Mouse (Mus musculus) embryonic fibroblast, embryonic 13.5 days (primary cell): ENCODE data around the gene Zfp334. TPM values are rescaled to one million over a fixed set of nuclear protein-coding genes. Genes with fewer than 3 reads are reported as not detected.
A peak's percentile ranks its signal among the peaks of the same experiment; 100 is the strongest.

Experiments
- H3K27ac ChIP-seq: 2 replicates; pipeline ENCODE4 v1.5.1; 2012; ENCODE audit warnings: low read length, control low read depth, inconsistent platforms; ENCODE audit not compliant: insufficient read depth
- H3K4me1 ChIP-seq: 2 replicates; pipeline ENCODE4 v1.6.1; 2011; ENCODE audit warnings: low read length; ENCODE audit not compliant: control insufficient read depth, insufficient read depth
- H3K4me3 ChIP-seq: 2 replicates; pipeline ENCODE4 v1.5.1; 2011; ENCODE audit warnings: mild to moderate bottlenecking, control low read depth, low read length; ENCODE audit not compliant: insufficient read depth
- CTCF ChIP-seq: IDR thresholded peaks from 2 replicates; pipeline ENCODE4 v1.5.1; 2011; ENCODE audit warnings: mild to moderate bottlenecking, control low read depth, low read length, moderate library complexity, borderline replicate concordance; ENCODE audit not compliant: insufficient read depth
- POLR2A ChIP-seq: IDR thresholded peaks from 2 replicates; pipeline ENCODE4 v1.6.1; 2011; ENCODE audit warnings: low read depth, mild to moderate bottlenecking, control low read depth, low read length, moderate library complexity
- polyA plus RNA-seq: library from polyadenylated mRNA; stranded (reverse); fragments of >200 nt; gene quantifications from 2 replicates; pipeline ENCODE4 v1.2.4, GENCODE M21; 2011; ENCODE audit warnings: low read depth; ENCODE audit not compliant: missing spikeins, insufficient read length

Zfp334 gene
- 10.7 and 12.2 TPM in 2 replicates for polyA plus RNA-seq

DNA sequence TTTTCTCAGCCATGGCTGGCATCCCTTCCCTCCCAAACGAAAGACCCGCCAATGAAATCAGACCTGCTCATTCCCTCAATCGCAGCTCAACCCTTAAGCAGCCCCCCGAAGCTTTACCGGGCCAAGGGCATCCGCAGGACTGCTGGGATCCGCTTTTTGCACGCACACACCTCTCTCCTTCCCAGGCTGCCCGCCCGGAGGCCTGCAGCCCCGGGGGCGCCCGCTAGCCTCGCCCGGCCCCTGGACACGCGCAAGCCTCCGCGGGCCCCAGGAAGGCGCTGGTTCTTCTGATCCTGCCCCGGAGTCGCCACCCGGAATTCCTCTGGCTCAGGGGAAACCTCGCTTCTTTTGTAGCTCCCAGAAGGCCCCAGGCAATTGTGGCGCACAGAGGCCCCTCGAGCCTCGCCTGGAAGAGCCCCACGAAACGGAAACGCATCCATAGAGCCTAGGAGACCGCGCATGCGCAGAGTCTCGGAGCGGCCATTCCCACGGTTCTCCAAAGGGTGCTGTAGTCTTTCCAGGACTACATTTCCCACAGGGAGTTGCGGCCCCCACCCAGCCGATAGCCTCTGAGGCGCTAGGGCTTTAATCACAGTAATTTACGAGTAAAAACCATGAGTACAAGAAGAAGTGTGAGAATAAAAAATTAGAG is at the start of gene Zfp334:
Zfp334 (minus strand) TSS at position 416 of the 652 bp plus-strand sequence.
- no peaks in the 10 kb centered on the region for H3K4me1 ChIP-seq
- H3K27ac ChIP-seq, result peak within 1 kb of the TSS; percentile 37; the same call in 1 of the 2 replicates
- TF ChIP-seq CTCF, result no peak
- TF ChIP-seq POLR2A, result peak; percentile 76
- H3K4me3 ChIP-seq, result peak within 1 kb of the TSS; percentile 92

DNA sequence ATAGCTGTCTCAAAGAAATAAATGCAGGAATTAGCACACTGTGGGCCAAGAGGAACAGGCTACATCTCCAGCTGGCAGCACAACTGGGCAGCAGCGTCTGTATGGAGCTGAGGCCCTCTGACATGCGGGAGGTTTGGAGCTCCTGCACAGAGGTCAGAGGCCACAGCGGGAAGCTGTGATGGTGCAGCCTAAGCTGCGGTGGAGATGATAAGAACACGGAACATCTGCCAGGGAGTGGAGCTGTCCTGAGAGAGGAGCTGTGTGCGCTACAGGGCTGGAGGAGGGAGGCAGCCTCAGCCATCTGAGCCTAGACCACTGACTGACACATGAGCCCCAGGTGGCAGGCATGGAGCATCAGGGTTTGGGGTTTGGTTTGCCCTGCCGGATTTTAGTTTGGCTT is 40.6 kb upstream of the Zfp334 start:
- no peaks in the 10 kb centered on the region for H3K4me1 ChIP-seq
- H3K4me3 ChIP-seq, result no peak overlapping the region
- no peak overlapping the region for H3K27ac ChIP-seq
- TF ChIP-seq CTCF, result no peak
- no peak for TF ChIP-seq POLR2A

DNA sequence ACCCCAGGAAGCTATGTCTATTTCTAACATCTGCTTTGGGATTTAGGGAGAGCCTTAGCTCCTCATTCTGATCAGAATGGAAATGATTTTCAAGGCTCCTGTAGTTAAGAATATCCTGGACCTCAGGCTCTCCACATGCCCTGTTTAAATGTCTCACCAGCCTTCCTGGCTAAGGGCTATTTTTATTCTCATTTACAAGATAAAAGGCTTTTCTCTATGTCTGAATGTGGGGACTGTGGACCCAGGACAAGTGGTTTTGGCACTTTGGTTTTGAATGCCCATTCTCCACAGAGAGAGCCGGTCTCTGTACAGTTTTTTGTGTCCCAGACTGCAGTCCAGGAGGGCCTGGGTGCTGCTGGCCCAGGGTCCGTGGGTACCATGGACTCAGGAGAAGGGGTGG is 32.1 kb upstream of the Zfp334 start:
- no peaks in the 10 kb centered on the region for H3K4me1 ChIP-seq
- TF ChIP-seq CTCF (no peak), POLR2A (no peak)
- no peak overlapping the region for H3K4me3 ChIP-seq
- H3K27ac ChIP-seq, result no peak overlapping the region

DNA sequence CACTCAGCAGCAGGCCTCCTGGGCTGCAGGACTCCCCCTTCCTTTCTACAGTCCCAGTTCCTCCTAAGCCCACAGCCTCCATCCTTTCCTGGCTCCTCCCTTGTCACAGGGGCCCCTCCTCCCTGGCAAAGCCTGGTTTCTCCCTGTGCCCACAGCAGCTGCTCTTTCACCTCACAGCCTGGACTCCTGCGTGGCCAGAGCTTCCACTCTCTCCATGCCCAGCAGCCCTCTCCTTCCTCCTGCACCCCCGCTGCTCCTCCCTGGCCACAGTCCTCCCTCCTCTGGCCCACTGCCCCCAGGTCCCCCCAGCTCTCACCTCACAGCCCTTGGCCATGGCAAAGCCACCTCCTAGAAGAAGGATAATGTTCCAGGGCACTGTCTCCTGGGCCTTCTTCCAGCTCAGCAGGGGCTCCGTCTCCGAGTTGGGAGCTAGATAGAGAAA is 31.6 kb upstream of the Zfp334 start:
- no peak for TF ChIP-seq CTCF
- no peak for TF ChIP-seq POLR2A
- H3K4me3 ChIP-seq, result no peak overlapping the region
- no peaks in the 10 kb centered on the region for H3K4me1 ChIP-seq
- no peak overlapping the region for H3K27ac ChIP-seq

DNA sequence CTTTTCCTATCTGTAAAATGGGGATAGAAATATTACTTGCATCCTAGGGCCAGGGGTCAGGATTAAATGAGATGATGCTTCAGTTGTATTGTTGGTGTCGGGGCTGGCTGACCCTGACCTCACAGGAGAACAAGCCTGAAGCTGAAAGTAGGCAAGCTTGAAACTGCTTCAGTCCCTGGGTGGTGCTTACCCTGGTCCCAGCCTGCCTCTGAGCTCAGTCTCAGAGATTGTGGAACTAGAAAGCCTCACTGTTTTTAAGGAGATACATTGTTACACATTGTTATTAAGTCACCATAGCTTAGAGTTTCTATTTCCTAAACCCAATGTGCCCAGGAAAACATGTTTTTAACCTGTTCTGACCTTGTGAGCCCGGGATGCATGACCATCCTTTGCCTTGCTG is 30.5 kb upstream of the Zfp334 start:
- no peak overlapping the region for H3K27ac ChIP-seq
- H3K4me3 ChIP-seq, result no peak overlapping the region
- no peak for TF ChIP-seq POLR2A
- TF ChIP-seq CTCF, result no peak
- no peaks in the 10 kb centered on the region for H3K4me1 ChIP-seq

DNA sequence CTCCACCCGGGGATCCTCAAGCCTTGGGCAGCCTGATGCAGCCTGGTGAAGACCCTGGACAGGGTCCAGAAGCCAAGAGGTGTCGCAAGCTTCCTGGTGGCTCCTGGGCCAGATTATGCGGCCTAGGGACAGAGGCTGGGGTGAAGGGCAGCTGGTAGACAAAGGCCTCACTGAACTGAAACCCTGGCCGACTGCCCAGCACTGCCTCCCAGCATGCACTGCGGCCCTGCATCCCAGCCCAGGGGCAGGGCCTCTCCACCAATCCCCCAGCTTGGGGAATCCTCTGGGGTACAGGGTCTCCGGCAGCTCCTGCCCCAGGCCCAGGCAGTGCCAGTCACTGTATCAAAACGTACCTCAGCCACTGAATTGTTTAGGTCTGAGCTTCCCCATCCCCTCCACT is 29.2 kb upstream of the Zfp334 start:
- Histone ChIP-seq H3K4me3 (no peak overlapping the region), H3K27ac (no peak overlapping the region), H3K4me1 (no peaks in the 10 kb centered on the region)
- TF ChIP-seq CTCF (no peak), POLR2A (no peak)

DNA sequence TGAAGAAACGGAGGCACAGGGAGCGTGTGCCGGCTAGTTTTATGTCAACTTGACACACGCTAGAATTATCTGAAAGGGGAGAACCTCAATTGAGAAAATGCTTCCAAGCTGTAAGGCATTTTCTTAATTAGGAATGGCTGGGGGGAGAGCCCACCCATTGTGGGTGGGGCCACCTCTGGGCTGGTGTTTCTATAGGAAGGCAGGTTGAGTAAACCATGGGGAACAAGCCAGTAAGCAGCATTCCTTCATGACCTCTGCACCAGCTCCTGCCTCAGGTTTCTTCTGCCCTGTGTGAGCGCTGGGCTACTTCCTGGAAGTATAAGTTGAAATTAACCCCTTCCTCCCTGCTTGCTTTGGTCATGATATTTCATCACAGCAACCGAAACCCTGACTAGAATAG is 27.7 kb upstream of the Zfp334 start:
- TF ChIP-seq CTCF, result no peak
- TF ChIP-seq POLR2A, result no peak
- Histone ChIP-seq H3K4me3 (no peak overlapping the region), H3K4me1 (no peaks in the 10 kb centered on the region), H3K27ac (no peak overlapping the region)

DNA sequence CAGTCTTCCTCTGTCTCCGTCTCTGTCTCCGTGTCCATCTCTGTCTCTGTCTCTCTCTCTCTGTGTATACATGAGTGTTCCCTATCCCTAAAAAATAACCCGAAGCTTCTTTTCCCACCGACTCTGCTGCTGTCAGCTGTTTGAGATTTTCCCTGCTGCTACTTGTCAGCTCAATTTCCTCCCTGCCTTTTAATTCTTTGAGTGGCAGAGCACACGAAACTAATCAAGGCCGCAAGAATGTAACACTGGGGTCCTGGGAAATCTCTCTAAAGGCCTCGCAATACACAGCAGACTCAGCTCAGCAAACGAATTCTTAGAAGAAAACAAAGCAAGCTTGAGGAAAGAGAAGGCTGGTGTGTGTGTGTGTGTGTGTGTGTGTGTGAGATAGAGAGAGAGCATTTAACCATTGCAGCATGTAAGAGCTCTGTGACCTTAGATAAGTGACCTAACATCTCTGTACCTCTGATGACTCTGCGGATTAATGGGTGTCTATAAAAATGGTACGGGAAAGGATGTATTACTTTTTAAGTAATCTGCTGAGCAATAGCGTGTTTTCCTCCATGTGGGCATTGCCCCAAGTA is 27.2 kb upstream of the Zfp334 start:
- Histone ChIP-seq H3K4me3 (no peak overlapping the region), H3K27ac (no peak overlapping the region), H3K4me1 (no peaks in the 10 kb centered on the region)
- TF ChIP-seq CTCF, result no peak
- TF ChIP-seq POLR2A, result no peak

DNA sequence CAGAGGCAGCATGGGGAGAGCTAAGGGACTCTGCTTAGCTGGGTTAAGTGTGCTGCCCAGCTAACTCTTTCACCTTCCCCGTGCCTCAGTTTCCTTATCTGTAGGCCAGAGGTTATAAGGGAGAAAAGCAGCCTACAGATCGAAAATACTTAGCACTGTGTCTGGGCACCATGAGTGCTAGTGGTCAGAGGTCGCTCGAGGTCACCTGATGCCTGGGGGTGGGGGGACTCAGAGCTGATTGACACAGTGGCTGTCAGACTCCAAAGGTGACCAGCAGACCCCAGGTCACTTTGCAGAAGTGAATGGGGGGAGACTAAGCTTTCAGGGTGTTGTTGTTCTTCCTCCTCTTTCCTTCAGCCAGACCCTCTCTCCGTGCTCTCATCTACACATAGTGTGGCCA is 26.3 kb upstream of the Zfp334 start:
- H3K27ac ChIP-seq, result no peak overlapping the region
- H3K4me3 ChIP-seq, result no peak overlapping the region
- TF ChIP-seq POLR2A, result no peak
- no peak for TF ChIP-seq CTCF

DNA sequence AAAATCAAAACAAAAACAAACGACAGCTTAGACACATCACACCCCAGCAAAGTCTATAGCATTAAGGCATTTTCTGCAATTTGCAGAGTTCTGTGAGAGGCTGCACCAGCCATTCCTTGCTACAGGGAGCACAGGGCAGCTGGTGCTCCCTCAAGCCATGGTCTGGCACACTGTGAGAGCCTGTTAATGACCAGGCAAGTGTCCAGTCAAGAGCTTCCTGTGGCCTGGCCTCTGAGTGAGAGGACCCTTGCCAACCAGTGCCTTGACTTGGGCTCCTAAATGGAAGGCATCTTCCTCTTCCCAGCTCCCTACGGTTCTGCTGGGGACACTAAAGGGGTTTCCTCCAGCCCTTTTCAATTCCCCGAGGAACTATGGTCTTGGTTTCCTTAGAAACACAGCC is 25.8 kb upstream of the Zfp334 start:
- Histone ChIP-seq H3K4me3 (no peak overlapping the region), H3K27ac (no peak overlapping the region), H3K4me1 (no peaks in the 10 kb centered on the region)
- TF ChIP-seq CTCF (no peak), POLR2A (no peak)

More for the DNA sequence above, 26.3 kb upstream of the Zfp334 start:
- no peaks in the 10 kb centered on the region for H3K4me1 ChIP-seq

DNA sequence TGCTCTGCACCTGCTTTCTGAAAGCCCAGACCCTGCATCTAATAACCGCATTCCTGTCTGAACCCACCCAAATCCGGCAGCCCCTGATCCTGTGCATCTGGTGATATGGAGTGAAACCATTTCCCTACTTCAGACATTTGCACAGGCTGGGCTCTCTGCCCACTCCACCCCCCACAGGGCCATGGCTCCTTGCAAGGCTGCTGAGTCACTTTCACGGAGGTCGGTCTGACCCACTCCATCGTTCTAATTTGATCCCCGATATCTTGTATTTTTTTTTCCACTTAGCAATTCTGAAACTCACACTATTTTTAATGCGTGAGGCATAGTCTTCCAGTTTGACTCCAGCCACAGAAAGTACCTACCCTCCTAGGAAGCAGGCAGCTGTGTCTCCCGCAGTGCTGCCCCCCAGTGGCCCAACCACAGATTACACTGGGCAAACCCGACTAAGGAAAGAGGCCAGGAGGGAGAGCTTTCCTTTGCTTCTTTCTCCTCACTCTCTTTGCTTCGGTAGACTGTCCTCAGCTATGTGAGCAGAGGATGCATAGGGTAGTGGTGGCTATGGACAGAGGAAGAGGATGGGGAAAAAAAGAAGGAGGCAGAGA is 19.7 kb upstream of the Zfp334 start:
- Histone ChIP-seq H3K27ac (peak overlapping the region; percentile 70), H3K4me1 (no peaks in the 10 kb centered on the region), H3K4me3 (no peak overlapping the region)
- TF ChIP-seq POLR2A (no peak), CTCF (peak; percentile 70)
